Mouse (Mus musculus): ENCODE measurements at regions not wholly inside any gene's neighbourhood (a gene's known extent, or its start where the extent isn't known, plus 50 kb on each side); places are given as distances from the start of the nearest gene placed in this dataset.

- Histone ChIP-seq H3K4me3 (ENCODE audit: insufficient read depth, low read depth, low read length) (no peak overlapping the region), H3K27ac (ENCODE audit: insufficient read depth, low read depth, low read length) (no peak overlapping the region), H3K27me3 (replicated peaks; ENCODE audit: control insufficient read depth, insufficient read depth, low read length) (no peaks in the 10 kb centered on the region), H3K36me3 (ENCODE audit: control insufficient read depth, insufficient read depth, low read length) (no peaks in the 10 kb centered on the region), H3K4me1 (ENCODE audit: control insufficient read depth, insufficient read depth, low read length) (no peaks in the 10 kb centered on the region)
- no peak for DNase-seq
- WGBS, result 73% methylated on average over 1 of the region's 1 CpGs
- no peak for TF ChIP-seq CTCF (conservative IDR thresholded peaks at IDR 0.05; ENCODE audit: insufficient read depth, insufficient read length, low read depth, low read length)
- TF ChIP-seq POLR2A (IDR thresholded peaks at IDR 0.05; ENCODE audit: low read depth, low read length), result no peak
Measured at GRCm38 (mm10) chr4:82129471-82129870, 576.1 kb downstream of the Nfib start.

GRCm38 (mm10) chr4:82123733-82124132, 581.8 kb downstream of the Nfib start:
- Histone ChIP-seq H3K4me1 (ENCODE audit: control insufficient read depth, insufficient read depth, low read length) (no peaks in the 10 kb centered on the region), H3K27ac (ENCODE audit: insufficient read depth, low read depth, low read length) (no peak overlapping the region), H3K27me3 (replicated peaks; ENCODE audit: control insufficient read depth, insufficient read depth, low read length) (no peaks in the 10 kb centered on the region), H3K4me3 (ENCODE audit: insufficient read depth, low read depth, low read length) (no peak overlapping the region), H3K36me3 (ENCODE audit: control insufficient read depth, insufficient read depth, low read length) (no peaks in the 10 kb centered on the region)
- 90% methylated on average over 5 of the region's 5 CpGs for WGBS
- no peak for TF ChIP-seq CTCF (conservative IDR thresholded peaks at IDR 0.05; ENCODE audit: insufficient read depth, insufficient read length, low read depth, low read length)
- TF ChIP-seq POLR2A (IDR thresholded peaks at IDR 0.05; ENCODE audit: low read depth, low read length), result no peak
- DNase-seq, result no peak

- 95% methylated on average over 1 of the region's 1 CpGs for WGBS
- no peaks in the 10 kb centered on the region for H3K36me3 ChIP-seq (ENCODE audit: control insufficient read depth, insufficient read depth, low read length)
- H3K27me3 ChIP-seq (replicated peaks; ENCODE audit: control insufficient read depth, insufficient read depth, low read length), result no peaks in the 10 kb centered on the region
- TF ChIP-seq CTCF (conservative IDR thresholded peaks at IDR 0.05; ENCODE audit: insufficient read depth, insufficient read length, low read depth, low read length) (no peak), POLR2A (IDR thresholded peaks at IDR 0.05; ENCODE audit: low read depth, low read length) (no peak)
- no peaks in the 10 kb centered on the region for H3K4me1 ChIP-seq (ENCODE audit: control insufficient read depth, insufficient read depth, low read length)
- no peak overlapping the region for H3K4me3 ChIP-seq (ENCODE audit: insufficient read depth, low read depth, low read length)
- peak; percentile 12 for DNase-seq
- no peak overlapping the region for H3K27ac ChIP-seq (ENCODE audit: insufficient read depth, low read depth, low read length)
Measured at GRCm38 (mm10) chr4:82123101-82123500, 582.4 kb downstream of the Nfib start.

GRCm38 (mm10) chr4:82120796-82121195, 584.8 kb downstream of the Nfib start:
- H3K27ac ChIP-seq (ENCODE audit: insufficient read depth, low read depth, low read length), result no peak overlapping the region
- no peak for DNase-seq

GRCm38 (mm10) chr4:82120326-82120725, 585.2 kb downstream of the Nfib start:
- WGBS, result 59% methylated on average over 1 of the region's 1 CpGs
- Histone ChIP-seq H3K4me3 (ENCODE audit: insufficient read depth, low read depth, low read length) (no peak overlapping the region), H3K27me3 (replicated peaks; ENCODE audit: control insufficient read depth, insufficient read depth, low read length) (no peaks in the 10 kb centered on the region), H3K4me1 (ENCODE audit: control insufficient read depth, insufficient read depth, low read length) (no peaks in the 10 kb centered on the region), H3K27ac (ENCODE audit: insufficient read depth, low read depth, low read length) (no peak overlapping the region), H3K36me3 (ENCODE audit: control insufficient read depth, insufficient read depth, low read length) (no peaks in the 10 kb centered on the region)
- DNase-seq, result peak; percentile 18
- TF ChIP-seq CTCF (conservative IDR thresholded peaks at IDR 0.05; ENCODE audit: insufficient read depth, insufficient read length, low read depth, low read length), result no peak
- TF ChIP-seq POLR2A (IDR thresholded peaks at IDR 0.05; ENCODE audit: low read depth, low read length), result no peak

More at GRCm38 (mm10) chr4:82120796-82121195, 584.8 kb downstream of the Nfib start:
- Histone ChIP-seq H3K36me3 (ENCODE audit: control insufficient read depth, insufficient read depth, low read length) (no peaks in the 10 kb centered on the region), H3K4me3 (ENCODE audit: insufficient read depth, low read depth, low read length) (no peak overlapping the region), H3K27me3 (replicated peaks; ENCODE audit: control insufficient read depth, insufficient read depth, low read length) (no peaks in the 10 kb centered on the region), H3K4me1 (ENCODE audit: control insufficient read depth, insufficient read depth, low read length) (no peaks in the 10 kb centered on the region)
- whole genome bisulfite sequencing, result 82% methylated on average over 4 of the region's 4 CpGs
- TF ChIP-seq POLR2A (IDR thresholded peaks at IDR 0.05; ENCODE audit: low read depth, low read length), result no peak
- TF ChIP-seq CTCF (conservative IDR thresholded peaks at IDR 0.05; ENCODE audit: insufficient read depth, insufficient read length, low read depth, low read length), result no peak

- 88% methylated on average over 1 of the region's 1 CpGs for WGBS
Measured at GRCm38 (mm10) chr4:82101837-82102236, 603.7 kb downstream of the Nfib start.

GRCm38 (mm10) chr4:82099970-82100368, 605.6 kb downstream of the Nfib start:
- H3K27ac ChIP-seq (ENCODE audit: insufficient read depth, low read depth, low read length), result no peak overlapping the region
- no peak for TF ChIP-seq POLR2A (IDR thresholded peaks at IDR 0.05; ENCODE audit: low read depth, low read length)
- TF ChIP-seq CTCF (conservative IDR thresholded peaks at IDR 0.05; ENCODE audit: insufficient read depth, insufficient read length, low read depth, low read length), result no peak
- no peaks in the 10 kb centered on the region for H3K4me1 ChIP-seq (ENCODE audit: control insufficient read depth, insufficient read depth, low read length)
- H3K27me3 ChIP-seq (replicated peaks; ENCODE audit: control insufficient read depth, insufficient read depth, low read length), result no peaks in the 10 kb centered on the region
- no peaks in the 10 kb centered on the region for H3K36me3 ChIP-seq (ENCODE audit: control insufficient read depth, insufficient read depth, low read length)
- 88% methylated on average over 6 of the region's 6 CpGs for WGBS
- DNase-seq, result no peak
- no peak overlapping the region for H3K4me3 ChIP-seq (ENCODE audit: insufficient read depth, low read depth, low read length)

More at GRCm38 (mm10) chr4:82101837-82102236, 603.7 kb downstream of the Nfib start:
- H3K27ac ChIP-seq (ENCODE audit: insufficient read depth, low read depth, low read length), result no peak overlapping the region
- H3K4me3 ChIP-seq (ENCODE audit: insufficient read depth, low read depth, low read length), result no peak overlapping the region
- TF ChIP-seq POLR2A (IDR thresholded peaks at IDR 0.05; ENCODE audit: low read depth, low read length) (no peak), CTCF (conservative IDR thresholded peaks at IDR 0.05; ENCODE audit: insufficient read depth, insufficient read length, low read depth, low read length) (no peak)
- no peaks in the 10 kb centered on the region for H3K36me3 ChIP-seq (ENCODE audit: control insufficient read depth, insufficient read depth, low read length)
- H3K27me3 ChIP-seq (replicated peaks; ENCODE audit: control insufficient read depth, insufficient read depth, low read length), result no peaks in the 10 kb centered on the region
- no peak for DNase-seq
- no peaks in the 10 kb centered on the region for H3K4me1 ChIP-seq (ENCODE audit: control insufficient read depth, insufficient read depth, low read length)

Data from kidney, adult 2 months (tissue).